Mouse (Mus musculus) stomach, postnatal 0 days (tissue): ENCODE results near the gene Pcbd1. TPM values are rescaled to one million over a fixed set of nuclear protein-coding genes. Genes with fewer than 3 reads are reported as not detected.

ENCODE experiments used
- ATAC-seq: fragments of 200-750 bp; cut with Nextera tagmentation; 2 replicates; pipeline ENCODE4 v1.8.0; 2017; ENCODE audit not compliant: low FRiP score, low TSS enrichment
- DNase-seq: peaks from one replicate; pipeline ENCODE4 v3.0.0-alpha.2; 2016; ENCODE audit warnings: low spot score
- H3K27ac ChIP-seq: fragments of 300-500 bp; sonication (generic); replicated peaks from 2 replicates; pipeline ENCODE4 v1.5.1; 2014; ENCODE audit warnings: mild to moderate bottlenecking, control low read depth
- H3K27me3 ChIP-seq: fragments of 300-500 bp; sonication (generic); 2 replicates; pipeline ENCODE4 v1.6.1; 2014; ENCODE audit warnings: low read length; ENCODE audit not compliant: control insufficient read depth, insufficient read depth
- H3K36me3 ChIP-seq: fragments of 300-500 bp; sonication (generic); 2 replicates; pipeline ENCODE4 v1.6.1; 2014; ENCODE audit warnings: low read length, mixed read lengths; ENCODE audit not compliant: control insufficient read depth, insufficient read depth
- H3K4me1 ChIP-seq: fragments of 300-500 bp; sonication (generic); replicated peaks from 2 replicates; pipeline ENCODE4 v1.6.1; 2014; ENCODE audit warnings: antibody characterized with exemption; ENCODE audit not compliant: control insufficient read depth, insufficient read depth
- H3K4me2 ChIP-seq: fragments of 300-500 bp; sonication (generic); replicated peaks from 2 replicates; pipeline ENCODE4 v1.6.1; 2014; ENCODE audit warnings: low read depth, mild to moderate bottlenecking, control low read depth, moderate library complexity
- H3K4me3 ChIP-seq: fragments of 300-500 bp; sonication (generic); 2 replicates; pipeline ENCODE4 v1.5.1; 2014; ENCODE audit warnings: low read depth, low read length, control low read depth
- H3K9ac ChIP-seq: fragments of 300-500 bp; sonication (generic); 2 replicates; pipeline ENCODE4 v1.6.1; 2014; ENCODE audit warnings: mild to moderate bottlenecking, low read length, control low read depth, mixed read lengths
- H3K9me3 ChIP-seq: fragments of 300-500 bp; sonication (generic); 2 replicates; pipeline ENCODE4 v1.6.1; 2016; ENCODE audit warnings: low read length; ENCODE audit not compliant: control insufficient read depth
- CTCF ChIP-seq: IDR thresholded peaks from 2 replicates; pipeline ENCODE4 v1.5.1; 2016; ENCODE audit warnings: antibody characterized with exemption, low read depth, mild to moderate bottlenecking, moderate library complexity
- EP300 ChIP-seq: optimal IDR thresholded peaks from 2 replicates; pipeline ENCODE3; 2016; ENCODE audit warnings: antibody characterized with exemption
- WGBS: fragments of 180-500 bp; shearing (Covaris S2); extraction: QIAGEN DNeasy Blood & Tissue Kit; methylation state at CpG from one replicate; pipeline ENCODE4 v1.1.7; 2014; 5-methylcytosine and 5-hydroxymethylcytosine counted together
- polyA plus RNA-seq: library from polyadenylated mRNA; unstranded; fragments of >200 nt; fragmentation: Nextera tagmentation; extraction: Ambion mirVana; gene quantifications from 2 replicates; pipeline ENCODE4 v1.2.1, GENCODE M21; 2015

The Pcbd1 gene
- polyA plus RNA-seq, 1 experiment from 2014 or later: 95.2 TPM

GRCm38 (mm10) chr10:61123276-61123913 is 34.3 kb downstream of the Pcbd1 start:
- ATAC-seq: no peak
- 85% methylated on average over 3 of the region's 3 CpGs for WGBS
- Histone ChIP-seq H3K36me3 (no peaks in the 10 kb centered on the region), H3K4me3 (no peak overlapping the region), H3K4me1 (no peaks in the 10 kb centered on the region), H3K4me2 (no peak overlapping the region), H3K9me3 (no peaks in the 10 kb centered on the region), H3K9ac (no peak overlapping the region), H3K27ac (no peak overlapping the region), H3K27me3 (no peaks in the 10 kb centered on the region)
- TF ChIP-seq EP300 (no peak), CTCF (no peak)
- DNase-seq: no peak

- 75% methylated on average over 2 of the region's 2 CpGs for WGBS
- no peaks in the 10 kb centered on the region for H3K27me3 ChIP-seq
- H3K9ac ChIP-seq: no peak overlapping the region
- H3K36me3 ChIP-seq: no peaks in the 10 kb centered on the region
- no peaks in the 10 kb centered on the region for H3K9me3 ChIP-seq
- DNase-seq: no peak
- ATAC-seq: no peak
- TF ChIP-seq EP300 (no peak), CTCF (no peak)
- H3K4me1 ChIP-seq: no peaks in the 10 kb centered on the region
- H3K4me2 ChIP-seq: no peak overlapping the region
- H3K27ac ChIP-seq: no peak overlapping the region
- no peak overlapping the region for H3K4me3 ChIP-seq
Measured at GRCm38 (mm10) chr10:61124462-61124861, 35.3 kb downstream of the Pcbd1 start.

DNA sequence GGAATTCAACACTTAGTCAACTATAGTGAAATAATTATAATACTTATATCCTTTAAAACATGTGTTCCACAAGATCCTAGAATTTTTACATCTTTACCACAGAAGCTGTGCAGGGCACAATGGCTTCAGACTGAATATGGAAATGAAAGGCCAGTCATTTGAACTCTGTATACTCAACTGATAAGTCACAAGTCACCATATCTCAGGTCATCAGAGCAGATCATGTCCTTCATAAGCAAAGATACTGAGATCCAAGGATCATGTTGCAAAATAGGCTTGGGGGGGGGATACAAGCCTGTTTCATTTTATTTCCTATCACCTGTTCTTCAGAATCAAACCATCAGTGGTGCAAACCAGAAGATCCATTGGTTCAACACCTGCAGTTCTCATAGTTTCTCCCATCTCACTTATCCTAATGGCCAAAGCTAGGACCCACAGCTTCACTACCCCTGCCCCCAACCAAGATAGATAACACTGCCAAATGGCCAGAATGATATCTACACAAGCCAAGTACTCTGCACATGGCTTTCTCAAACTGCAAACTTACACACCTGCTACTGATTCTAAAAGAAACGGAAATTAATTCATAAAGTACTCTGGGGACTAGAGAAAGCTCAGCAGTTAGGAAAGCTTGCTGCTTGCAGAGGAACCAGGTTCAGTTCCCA is 39.7 kb downstream of the Pcbd1 start:
- no peaks in the 10 kb centered on the region for H3K4me1 ChIP-seq
- 91% methylated on average over 1 of the region's 1 CpGs for WGBS
- ATAC-seq (no peak), DNase-seq (no peak)
- TF ChIP-seq EP300: no peak
- TF ChIP-seq CTCF: no peak
- H3K4me3 ChIP-seq: no peak overlapping the region
- no peaks in the 10 kb centered on the region for H3K36me3 ChIP-seq
- H3K4me2 ChIP-seq: no peak overlapping the region
- no peaks in the 10 kb centered on the region for H3K27me3 ChIP-seq
- no peak overlapping the region for H3K27ac ChIP-seq
- H3K9me3 ChIP-seq: no peaks in the 10 kb centered on the region
- H3K9ac ChIP-seq: no peak overlapping the region

DNA sequence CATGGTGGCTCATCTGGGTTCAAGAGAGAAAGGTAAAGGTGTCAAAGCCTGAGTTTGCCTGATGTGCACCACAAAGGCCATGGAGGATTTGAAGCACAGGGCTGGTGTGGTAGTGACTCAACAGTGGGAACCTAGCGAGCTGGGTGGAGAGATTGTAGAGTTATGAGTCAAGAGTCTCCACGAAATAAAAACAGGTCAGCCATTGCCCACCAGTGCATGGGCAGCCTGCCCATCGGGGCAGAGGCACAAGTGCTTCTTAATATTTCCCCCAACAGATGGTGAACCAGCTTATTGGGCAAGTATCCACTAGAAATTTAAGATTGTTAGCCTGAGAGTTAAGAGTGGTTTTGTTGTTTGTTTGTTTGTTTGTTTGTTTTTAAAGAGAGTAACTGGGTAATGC is 41.8 kb downstream of the Pcbd1 start:
- DNase-seq (no peak), ATAC-seq (no peak)
- Histone ChIP-seq H3K9ac (no peak overlapping the region), H3K9me3 (no peaks in the 10 kb centered on the region), H3K4me1 (no peaks in the 10 kb centered on the region), H3K27ac (no peak overlapping the region), H3K36me3 (no peaks in the 10 kb centered on the region), H3K27me3 (no peaks in the 10 kb centered on the region), H3K4me3 (no peak overlapping the region), H3K4me2 (no peak overlapping the region)
- WGBS: 73% methylated on average over 3 of the region's 3 CpGs
- no peak for TF ChIP-seq CTCF
- TF ChIP-seq EP300: no peak

- TF ChIP-seq CTCF (no peak), EP300 (no peak)
- no peaks in the 10 kb centered on the region for H3K4me1 ChIP-seq
- H3K27me3 ChIP-seq: no peaks in the 10 kb centered on the region
- no peaks in the 10 kb centered on the region for H3K9me3 ChIP-seq
- 77% methylated on average over 4 of the region's 4 CpGs for WGBS
- H3K9ac ChIP-seq: no peak overlapping the region
- no peak overlapping the region for H3K27ac ChIP-seq
- no peak overlapping the region for H3K4me3 ChIP-seq
- H3K36me3 ChIP-seq: no peaks in the 10 kb centered on the region
- no peak overlapping the region for H3K4me2 ChIP-seq
- no peak for ATAC-seq
- DNase-seq: no peak
Measured at GRCm38 (mm10) chr10:61134041-61134440, 44.9 kb downstream of the Pcbd1 start.

DNA sequence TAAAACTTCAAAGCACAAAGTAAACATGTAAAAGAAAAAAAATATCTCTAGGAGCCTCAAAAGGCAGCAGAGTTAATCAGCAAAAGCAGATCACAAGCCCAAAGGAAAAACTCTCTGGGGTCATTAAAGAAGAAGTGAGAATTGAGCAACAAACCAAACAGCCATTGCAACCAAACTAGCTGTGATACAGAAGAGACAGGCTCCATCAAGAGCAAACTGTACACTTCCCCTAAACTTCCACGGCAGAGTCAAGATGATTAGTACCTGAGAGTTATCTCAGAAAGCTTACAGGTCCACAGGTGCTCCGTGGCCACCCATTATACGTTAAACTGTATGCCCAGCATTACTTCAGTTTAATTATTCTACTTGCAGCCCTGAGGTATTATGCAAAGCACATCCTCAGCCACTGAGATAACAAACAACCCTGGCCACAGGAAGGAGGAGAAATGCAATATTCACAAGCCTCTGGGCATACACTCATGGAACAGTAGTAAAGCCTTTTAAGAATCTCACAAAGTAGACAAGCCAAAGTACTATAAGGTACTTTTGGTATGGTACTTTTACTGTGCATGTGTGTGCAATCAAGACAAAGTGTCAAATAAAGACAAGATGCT is 46.2 kb downstream of the Pcbd1 start:
- H3K27ac ChIP-seq: no peak overlapping the region
- TF ChIP-seq EP300 (no peak), CTCF (no peak)
- 43% methylated on average over 3 of the region's 3 CpGs for WGBS

More for the DNA sequence above, 46.2 kb downstream of the Pcbd1 start:
- H3K4me3 ChIP-seq: no peak overlapping the region
- no peaks in the 10 kb centered on the region for H3K9me3 ChIP-seq
- H3K36me3 ChIP-seq: no peaks in the 10 kb centered on the region
- H3K9ac ChIP-seq: no peak overlapping the region
- H3K27me3 ChIP-seq: no peaks in the 10 kb centered on the region
- H3K4me2 ChIP-seq: no peak overlapping the region
- no peak for DNase-seq
- no peaks in the 10 kb centered on the region for H3K4me1 ChIP-seq
- ATAC-seq: no peak
